Mouse (Mus musculus): ENCODE measurements at regions not wholly inside any gene's neighbourhood (a gene's known extent, or its start where the extent isn't known, plus 50 kb on each side); places are given as distances from the start of the nearest gene placed in this dataset.

GRCm38 (mm10) chr6:100127221-100128143, 159.8 kb downstream of the Rybp start:
- no peak overlapping the region for H3K4me3 ChIP-seq (ENCODE audit: insufficient read depth, low read depth, low read length)
- no peaks in the 10 kb centered on the region for H3K4me1 ChIP-seq (ENCODE audit: control insufficient read depth, insufficient read depth, insufficient read length, low read length)
- H3K27ac ChIP-seq (replicated peaks; ENCODE audit: low read depth, low read length), result no peak overlapping the region

DNA sequence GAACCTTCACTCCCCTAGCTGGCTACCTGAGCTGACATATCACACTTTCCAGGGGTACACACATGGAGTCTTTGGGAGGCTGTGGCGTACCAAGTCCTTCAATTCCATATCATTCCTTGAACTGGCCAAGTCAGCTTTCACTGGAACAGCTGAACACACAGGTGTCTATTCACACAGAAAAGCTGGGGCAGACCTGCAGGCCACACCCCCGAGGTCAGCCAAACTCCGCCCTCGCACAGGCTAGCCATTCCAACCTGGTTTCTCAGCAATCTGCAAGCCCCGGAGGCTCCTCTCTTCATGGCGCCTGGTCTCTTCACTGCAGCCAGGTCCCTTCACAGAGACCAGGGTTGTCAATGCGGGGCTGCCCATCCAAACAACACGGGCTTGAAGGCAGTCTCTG, 160.5 kb downstream of the Rybp start:
- Histone ChIP-seq H3K4me1 (ENCODE audit: control insufficient read depth, insufficient read depth, insufficient read length, low read length) (no peaks in the 10 kb centered on the region), H3K4me3 (ENCODE audit: insufficient read depth, low read depth, low read length) (no peak overlapping the region), H3K27ac (replicated peaks; ENCODE audit: low read depth, low read length) (no peak overlapping the region)

DNA sequence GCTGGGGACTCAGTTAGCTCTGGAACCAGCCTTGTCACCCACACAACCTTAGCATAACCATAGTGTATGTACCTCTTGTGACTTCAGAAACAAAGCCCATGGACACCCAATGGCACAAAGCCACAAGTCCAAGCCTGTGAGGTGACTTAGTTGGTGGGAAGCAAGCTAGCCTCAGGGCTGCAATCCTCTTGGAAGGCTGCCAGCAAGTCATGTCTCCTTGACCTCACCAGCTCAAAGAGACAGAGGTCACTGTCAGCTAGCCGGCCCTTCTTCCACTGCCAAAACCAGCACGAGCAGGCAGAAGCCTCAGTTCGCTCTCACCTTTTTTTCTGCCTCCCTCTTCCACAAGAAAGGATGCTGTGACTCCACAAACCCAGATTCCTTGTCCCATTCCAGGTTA, 161.0 kb downstream of the Rybp start:
- Histone ChIP-seq H3K27ac (replicated peaks; ENCODE audit: low read depth, low read length) (no peak overlapping the region), H3K4me1 (ENCODE audit: control insufficient read depth, insufficient read depth, insufficient read length, low read length) (no peaks in the 10 kb centered on the region), H3K4me3 (ENCODE audit: insufficient read depth, low read depth, low read length) (no peak overlapping the region)

DNA sequence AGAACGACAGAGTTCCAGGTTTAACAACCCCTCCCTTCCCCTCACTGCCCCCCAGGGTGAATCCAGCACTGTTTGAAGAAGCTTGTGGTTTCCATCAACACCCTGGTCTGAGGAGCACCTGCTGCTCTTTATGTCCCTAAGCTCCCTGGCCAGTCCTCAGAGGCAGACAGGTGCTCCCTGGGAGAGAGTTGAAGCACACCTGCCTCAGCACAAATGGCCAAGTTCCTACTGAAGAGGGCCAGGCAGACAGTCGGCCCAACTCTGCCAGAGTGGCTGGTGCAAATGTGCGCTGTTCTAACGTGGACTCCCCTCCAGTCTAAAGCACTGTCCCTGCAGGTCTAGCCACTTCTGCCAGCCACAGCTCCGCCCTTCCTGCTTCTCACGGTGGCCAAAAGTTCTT, 166.0 kb downstream of the Rybp start:
- no peaks in the 10 kb centered on the region for H3K4me1 ChIP-seq (ENCODE audit: control insufficient read depth, insufficient read depth, insufficient read length, low read length)
- H3K27ac ChIP-seq (replicated peaks; ENCODE audit: low read depth, low read length), result no peak overlapping the region
- H3K4me3 ChIP-seq (ENCODE audit: insufficient read depth, low read depth, low read length), result no peak overlapping the region

DNA sequence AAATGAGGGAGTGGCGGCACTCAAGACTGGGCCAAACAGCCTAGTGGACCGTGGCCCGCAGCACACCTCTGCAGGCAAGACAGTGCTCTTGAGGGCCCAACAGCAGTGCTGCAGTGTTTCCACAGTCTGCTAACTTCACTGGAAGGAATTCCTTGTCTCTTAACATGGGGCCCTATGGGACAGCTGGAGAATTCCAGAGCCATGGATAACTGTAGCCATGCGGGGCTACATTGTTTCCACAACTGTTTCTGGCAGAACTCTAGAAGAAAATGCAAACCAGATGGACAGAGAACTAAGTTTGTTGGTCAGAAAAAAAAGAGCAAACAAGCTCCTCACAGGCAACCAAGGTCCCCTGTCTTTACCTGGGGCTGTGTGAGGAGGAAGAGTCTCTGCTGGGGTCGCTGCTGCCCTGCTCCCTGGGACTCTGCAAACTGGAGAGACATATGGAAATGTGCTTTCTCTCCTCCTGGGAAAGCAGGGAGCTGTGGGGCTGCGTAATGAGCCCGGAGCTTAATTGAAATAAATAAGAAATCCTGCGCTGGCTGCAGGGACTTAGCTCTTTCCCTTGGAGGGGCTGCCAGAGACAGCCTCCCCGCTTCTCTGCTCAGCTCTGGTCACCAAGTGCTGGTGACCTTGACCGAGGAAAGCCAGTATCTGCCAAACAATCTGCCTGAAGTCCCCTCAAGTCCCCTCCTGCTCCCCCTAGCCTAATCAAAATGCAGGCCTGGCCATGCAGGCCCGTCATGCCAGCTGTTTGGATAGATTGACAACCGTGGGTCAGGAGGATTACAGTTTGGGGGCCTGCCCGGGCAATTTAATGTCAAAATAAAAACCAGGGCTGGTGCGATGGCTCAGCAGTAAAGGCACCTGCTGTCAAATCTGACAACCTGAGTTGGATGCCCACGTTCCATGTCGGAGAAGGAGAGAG, 167.0 kb downstream of the Rybp start:
- no peaks in the 10 kb centered on the region for H3K4me1 ChIP-seq (ENCODE audit: control insufficient read depth, insufficient read depth, insufficient read length, low read length)
- H3K4me3 ChIP-seq (ENCODE audit: insufficient read depth, low read depth, low read length), result no peak overlapping the region
- H3K27ac ChIP-seq (replicated peaks; ENCODE audit: low read depth, low read length), result no peak overlapping the region

DNA sequence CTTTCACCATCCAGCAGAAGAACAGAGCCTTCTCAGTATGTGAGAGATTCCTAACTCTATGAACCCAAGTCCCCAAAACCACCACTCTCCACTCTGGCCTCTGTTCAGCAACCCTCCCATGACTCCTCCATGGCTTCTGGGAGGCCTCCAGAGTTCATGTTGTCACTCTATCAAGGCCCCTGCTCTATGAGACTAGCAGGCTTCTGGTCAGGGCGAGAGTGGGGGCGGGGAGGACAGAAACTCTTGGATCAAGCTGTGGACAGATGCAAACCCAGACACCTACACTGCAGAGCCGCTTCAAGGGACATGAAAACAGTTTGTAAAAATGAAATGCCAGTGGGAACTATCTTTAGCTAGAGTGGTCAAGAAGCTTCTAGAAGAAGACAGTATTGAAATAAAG, 170.2 kb downstream of the Rybp start:
- no peak overlapping the region for H3K4me3 ChIP-seq (ENCODE audit: insufficient read depth, low read depth, low read length)
- no peak overlapping the region for H3K27ac ChIP-seq (replicated peaks; ENCODE audit: low read depth, low read length)
- no peaks in the 10 kb centered on the region for H3K4me1 ChIP-seq (ENCODE audit: control insufficient read depth, insufficient read depth, insufficient read length, low read length)

- no peaks in the 10 kb centered on the region; the same call in 1 of the 2 replicates for H3K4me1 ChIP-seq (ENCODE audit: control insufficient read depth, insufficient read depth, insufficient read length, low read length)
- no peak overlapping the region for H3K4me3 ChIP-seq (ENCODE audit: insufficient read depth, low read depth, low read length)
- no peak overlapping the region for H3K27ac ChIP-seq (replicated peaks; ENCODE audit: low read depth, low read length)
These were observed 173.7 kb downstream of the Rybp start for GRCm38 (mm10) chr6:100113393-100114137.

DNA sequence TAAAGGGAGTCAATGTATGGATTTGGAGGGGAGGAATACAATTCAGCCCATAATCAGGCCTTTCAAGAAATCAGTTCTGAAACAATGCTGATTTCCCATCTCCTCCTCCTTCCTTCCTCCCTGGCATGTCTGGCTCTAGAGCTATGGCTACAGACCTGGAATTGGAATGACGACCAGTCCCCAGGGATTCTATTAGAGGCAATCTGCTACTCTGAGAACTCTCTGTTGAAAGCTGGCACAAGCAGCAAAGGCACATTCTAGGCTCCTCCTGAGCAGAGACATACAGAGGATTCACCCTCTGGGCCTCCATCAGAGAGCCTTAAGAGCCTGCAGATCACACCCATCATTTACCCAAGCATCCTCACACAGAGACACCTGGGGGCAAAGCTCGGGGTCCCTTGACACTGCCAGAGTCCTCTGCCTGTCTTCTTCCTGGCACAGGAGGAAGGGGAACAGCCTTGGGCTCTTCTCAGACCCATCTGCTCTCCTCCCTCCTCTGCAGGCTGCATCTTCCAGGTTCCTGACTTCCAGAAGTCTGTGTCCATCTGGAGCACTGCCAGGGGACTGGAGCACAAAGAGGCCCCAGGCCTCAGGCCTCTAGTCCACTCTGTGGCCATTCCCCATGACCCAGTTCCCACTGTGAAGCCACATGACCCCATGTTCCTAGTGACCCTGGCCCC, 176.2 kb downstream of the Rybp start:
- Histone ChIP-seq H3K4me1 (ENCODE audit: control insufficient read depth, insufficient read depth, insufficient read length, low read length) (no peaks in the 10 kb centered on the region; the same call in 1 of the 2 replicates), H3K27ac (replicated peaks; ENCODE audit: low read depth, low read length) (no peak overlapping the region)

DNA sequence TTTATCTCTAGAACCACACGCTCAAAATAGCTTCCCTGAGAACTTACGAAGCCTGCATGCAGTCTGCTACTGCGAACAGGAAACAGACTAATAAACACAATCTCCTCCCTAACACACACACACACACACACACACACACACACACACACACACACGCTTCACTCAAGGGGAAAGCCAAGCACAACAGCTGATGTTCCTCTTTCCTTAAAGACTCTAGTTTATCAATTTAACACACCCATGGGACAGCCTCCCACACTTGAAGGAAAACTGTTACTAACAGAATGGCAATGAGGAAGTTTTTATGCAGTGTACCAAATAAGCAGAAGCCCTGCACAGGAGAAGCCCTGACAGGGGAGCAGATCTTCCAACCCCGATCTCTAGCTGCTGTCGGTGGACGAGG, 177.3 kb downstream of the Rybp start:
- no peak overlapping the region for H3K4me3 ChIP-seq (ENCODE audit: insufficient read depth, low read depth, low read length)
- no peak overlapping the region for H3K27ac ChIP-seq (replicated peaks; ENCODE audit: low read depth, low read length)
- no peaks in the 10 kb centered on the region; the same call in 1 of the 2 replicates for H3K4me1 ChIP-seq (ENCODE audit: control insufficient read depth, insufficient read depth, insufficient read length, low read length)

More for the DNA sequence above, 176.2 kb downstream of the Rybp start:
- H3K4me3 ChIP-seq (ENCODE audit: insufficient read depth, low read depth, low read length), result no peak overlapping the region

DNA sequence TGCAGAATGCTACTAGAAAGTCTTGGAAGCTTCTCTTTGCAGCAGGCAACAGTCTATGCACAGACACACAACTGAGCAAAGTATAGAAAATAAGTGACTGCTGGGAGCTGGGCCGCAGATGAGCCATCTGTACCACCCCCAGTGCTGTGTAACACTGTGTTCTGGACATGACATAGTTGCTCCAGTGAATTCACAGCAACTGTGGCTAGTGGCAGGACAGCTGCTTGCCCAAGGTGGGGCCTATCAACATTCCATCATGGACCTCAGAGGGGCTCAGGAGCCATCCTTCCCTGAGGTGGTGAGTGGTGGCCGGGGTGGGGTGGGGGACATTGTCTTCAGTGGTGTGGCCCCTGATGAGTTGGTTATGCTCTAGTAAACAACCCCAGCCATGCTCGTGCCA, 177.9 kb downstream of the Rybp start:
- H3K4me3 ChIP-seq (ENCODE audit: insufficient read depth, low read depth, low read length), result no peak overlapping the region
- H3K4me1 ChIP-seq (ENCODE audit: control insufficient read depth, insufficient read depth, insufficient read length, low read length), result no peaks in the 10 kb centered on the region; the same call in 1 of the 2 replicates
- no peak overlapping the region for H3K27ac ChIP-seq (replicated peaks; ENCODE audit: low read depth, low read length)

- Histone ChIP-seq H3K4me3 (ENCODE audit: insufficient read depth, low read depth, low read length) (no peak overlapping the region), H3K4me1 (ENCODE audit: control insufficient read depth, insufficient read depth, insufficient read length, low read length) (no peaks in the 10 kb centered on the region; the same call in 1 of the 2 replicates), H3K27ac (replicated peaks; ENCODE audit: low read depth, low read length) (no peak overlapping the region)
These were observed 179.8 kb downstream of the Rybp start for GRCm38 (mm10) chr6:100107508-100107907.

DNA sequence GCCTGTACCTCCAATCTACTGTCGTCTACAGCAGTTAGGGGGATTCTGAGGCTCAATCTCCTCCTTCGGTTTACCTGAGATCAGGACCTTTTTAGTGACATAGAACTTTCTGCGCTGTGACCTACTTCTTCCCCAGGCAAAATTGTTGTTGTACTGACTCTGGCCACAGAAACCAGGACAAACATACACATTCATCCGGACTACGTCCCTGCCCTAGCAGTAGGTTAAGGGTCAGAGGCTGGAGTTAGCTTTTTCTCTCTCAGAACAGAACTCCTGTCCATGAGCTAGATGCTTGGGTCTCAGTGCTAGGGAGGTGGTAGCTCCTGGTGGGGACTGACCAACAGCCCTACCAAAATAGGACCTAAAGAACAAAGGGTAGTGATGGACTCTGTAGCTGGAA, 180.2 kb downstream of the Rybp start:
- Histone ChIP-seq H3K4me1 (ENCODE audit: control insufficient read depth, insufficient read depth, insufficient read length, low read length) (no peaks in the 10 kb centered on the region; the same call in 1 of the 2 replicates), H3K4me3 (ENCODE audit: insufficient read depth, low read depth, low read length) (no peak overlapping the region), H3K27ac (replicated peaks; ENCODE audit: low read depth, low read length) (no peak overlapping the region)

- Histone ChIP-seq H3K4me3 (ENCODE audit: insufficient read depth, low read depth, low read length) (no peak overlapping the region), H3K4me1 (ENCODE audit: control insufficient read depth, insufficient read depth, insufficient read length, low read length) (no peaks in the 10 kb centered on the region)
These were observed 186.6 kb downstream of the Rybp start for GRCm38 (mm10) chr6:100100565-100101133.

More at GRCm38 (mm10) chr6:100100565-100101133, 186.6 kb downstream of the Rybp start:
- no peak overlapping the region for H3K27ac ChIP-seq (replicated peaks; ENCODE audit: low read depth, low read length)
